Comparison of ENCODE assay signal across 29 mouse cellular contexts in genomic region chr14:25720962-25721707, GRCm38 (mm10). TPM values are rescaled to one million over a fixed set of nuclear protein-coding genes. Genes with fewer than 3 reads are reported as not detected.
A peak's percentile ranks its signal among the peaks of the same experiment; 100 is the strongest.
DNase-seq lines count a peak whose midpoint lies in the region; ATAC-seq and TF ChIP-seq lines count a peak whose summit lies in the region.
"Had no signal": no experiment of that assay in that cellular context is flagged by ENCODE, and none has a peak within 500 bp of the region (broad histone marks: within the 10 kb centered on the region; RNA-seq: fewer than 3 reads in every experiment).

No protein-coding gene starts in this region.

- ATAC-seq in intestine, postnatal 0 days: no peak
- ATAC-seq in intestine, embryonic 16.5 days: no peak
- ATAC-seq: forebrain, postnatal 0 days; midbrain, embryonic 16.5 days had no signal

- no peak overlapping the region for H3K4me3 ChIP-seq in intestine, postnatal 0 days (ENCODE audit: low read depth, low read length)
- H3K4me3 ChIP-seq in intestine, embryonic 16.5 days (ENCODE audit: low read length): no peak overlapping the region
- H3K4me3 ChIP-seq: embryonic facial prominence, embryonic 12.5 days; hindbrain, embryonic 13.5 days; layer of hippocampus, adult 2 months; limb, embryonic 12.5 days; lung, embryonic 15.5 days; midbrain, embryonic 10.5 days; neural tube, embryonic 15.5 days had no signal

- TF ChIP-seq CTCF in intestine, postnatal 0 days (IDR thresholded peaks at IDR 0.05; ENCODE audit: low read depth): peak; percentile 15; the same call in 1 of the 2 replicates

- no peak overlapping the region for H3K9ac ChIP-seq in intestine, postnatal 0 days (ENCODE audit: low read depth, low read length)
- no peak overlapping the region for H3K9ac ChIP-seq in intestine, embryonic 16.5 days (ENCODE audit: low read depth, low read length)
- H3K9ac ChIP-seq: embryonic facial prominence, embryonic 12.5 days; forebrain, postnatal 0 days; hindbrain, embryonic 13.5 days; limb, embryonic 12.5 days; liver, embryonic 14.5 days; lung, embryonic 15.5 days; neural tube, embryonic 15.5 days had no signal

- peaks cover 10% of the 10 kb centered on the region for H3K4me1 ChIP-seq in intestine, postnatal 0 days (replicated peaks; ENCODE audit: control insufficient read depth, insufficient read depth, low read length)
- H3K4me1 ChIP-seq in intestine, embryonic 16.5 days (ENCODE audit: control insufficient read depth, insufficient read depth, low read length): peaks cover 45% of the 10 kb centered on the region

- no peak overlapping the region for H3K27ac ChIP-seq in intestine, postnatal 0 days (ENCODE audit: low read depth, low read length)
- H3K27ac ChIP-seq in intestine, embryonic 16.5 days (ENCODE audit: low read length): no peak overlapping the region
- H3K27ac ChIP-seq: embryonic facial prominence, embryonic 12.5 days; hindbrain, embryonic 13.5 days; layer of hippocampus, adult 2 months; limb, embryonic 12.5 days; liver, embryonic 14.5 days; lung, embryonic 15.5 days; macrophage; midbrain, embryonic 10.5 days; neural tube, embryonic 15.5 days; stomach, postnatal 0 days had no signal

- H3K36me3 ChIP-seq in intestine, postnatal 0 days (ENCODE audit: control insufficient read depth, insufficient read depth): no peaks in the 10 kb centered on the region
- H3K36me3 ChIP-seq in intestine, embryonic 16.5 days (ENCODE audit: control insufficient read depth, insufficient read depth, low read length): peaks cover 3% of the 10 kb centered on the region; the same call in 1 of the 2 replicates
- H3K36me3 ChIP-seq: hindbrain, embryonic 13.5 days; lung, embryonic 15.5 days; midbrain, embryonic 10.5 days; neural tube, embryonic 15.5 days had no signal

- DNase-seq in A20 (ENCODE audit: low read depth, low spot score): peak; percentile 48
- peak; percentile 13 for DNase-seq in induced T-regulatory cell, adult 2 months (ENCODE audit: low read depth)
- peak; percentile 69 for DNase-seq in thymus, postnatal 0 days (ENCODE audit: low spot score)
- DNase-seq in ovary, postnatal 14 days (ENCODE audit: low spot score): no peak
- DNase-seq in ovary, postnatal 36 days (ENCODE audit: low spot score): no peak
- DNase-seq in gastrocnemius, postnatal 25 days: no peak
- DNase-seq: adrenal gland, adult 8-10 months; cerebellum, adult 11-12 months; cerebellum, postnatal 10 days; forebrain, postnatal 0 days; gastrocnemius, postnatal 36 days; heart, postnatal 36 days; kidney, adult 9 months; kidney, postnatal 14 days; layer of hippocampus, postnatal 36 days; right cerebral cortex, postnatal 25 days had no signal

- WGBS in intestine, postnatal 0 days: 73% methylated on average over 5 of the region's 5 CpGs
- WGBS in intestine, embryonic 16.5 days: 76% methylated on average over 5 of the region's 5 CpGs

- H3K4me2 ChIP-seq in intestine, postnatal 0 days (replicated peaks; ENCODE audit: low read depth): no peak overlapping the region
- H3K4me2 ChIP-seq in intestine, embryonic 16.5 days (ENCODE audit: low read depth, low read length): no peak overlapping the region
- H3K4me2 ChIP-seq: embryonic facial prominence, embryonic 12.5 days; hindbrain, embryonic 13.5 days; limb, embryonic 12.5 days; lung, embryonic 15.5 days; neural tube, embryonic 15.5 days had no signal

- H3K9me3 ChIP-seq in intestine, postnatal 0 days (ENCODE audit: control insufficient read depth): no peaks in the 10 kb centered on the region
- H3K9me3 ChIP-seq in intestine, embryonic 16.5 days (ENCODE audit: control insufficient read depth, low read length): no peaks in the 10 kb centered on the region
- H3K9me3 ChIP-seq: embryonic facial prominence, embryonic 12.5 days; hindbrain, embryonic 13.5 days; limb, embryonic 12.5 days; lung, embryonic 15.5 days; midbrain, embryonic 10.5 days; neural tube, embryonic 15.5 days had no signal

- H3K27me3 ChIP-seq in intestine, postnatal 0 days (replicated peaks; ENCODE audit: control insufficient read depth, insufficient read depth, low read length): no peaks in the 10 kb centered on the region
- no peaks in the 10 kb centered on the region for H3K27me3 ChIP-seq in intestine, embryonic 16.5 days (replicated peaks; ENCODE audit: control insufficient read depth, insufficient read depth, low read length)
- H3K27me3 ChIP-seq: embryonic facial prominence, embryonic 12.5 days; hindbrain, embryonic 13.5 days; limb, embryonic 12.5 days; lung, embryonic 15.5 days; neural tube, embryonic 15.5 days had no signal

RNA-seq across cellular contexts. Expression of gene Ppif, which starts 27.2 kb away (rescaled TPM):
- polyA plus RNA-seq in intestine, postnatal 0 days (2015; fragmentation: Nextera tagmentation; extraction: Ambion mirVana): 73.8 and 80.0 TPM in 2 replicates
- 125 and 134 TPM in 2 replicates for polyA plus RNA-seq in intestine, embryonic 16.5 days (2015; fragmentation: Nextera tagmentation; extraction: Ambion mirVana)
- 30.4 and 37.2 TPM in 2 replicates for polyA plus RNA-seq in thymus, postnatal 0 days (2015; fragmentation: Nextera tagmentation; extraction: Ambion mirVana)
- total RNA-seq in gastrocnemius, postnatal 25 days (2021): 10 to 100 TPM; 39.9 to 51.1 TPM

RNA-seq across cellular contexts. Expression of gene Zcchc24, which starts 47.7 kb away (rescaled TPM):
- 10.3 and 12.1 TPM in 2 replicates for polyA plus RNA-seq in intestine, postnatal 0 days (2015; fragmentation: Nextera tagmentation; extraction: Ambion mirVana)
- 9.1 and 10.0 TPM in 2 replicates for polyA plus RNA-seq in intestine, embryonic 16.5 days (2015; fragmentation: Nextera tagmentation; extraction: Ambion mirVana)
- polyA plus RNA-seq in thymus, postnatal 0 days (2015; fragmentation: Nextera tagmentation; extraction: Ambion mirVana): 7.6 and 9.0 TPM in 2 replicates
- total RNA-seq in gastrocnemius, postnatal 25 days (2021): 10 to 100 TPM; 41.5 to 45.0 TPM

Comparison
In these comparisons a context has a peak if more than half of its experiments do, and no peak if none do; other contexts are left out.
1. DNase-seq: peak in A20 (single experiment), induced T-regulatory cell, adult 2 months (single experiment) and thymus, postnatal 0 days (single experiment); none in ovary, postnatal 14 days (single experiment), ovary, postnatal 36 days (single experiment) and gastrocnemius, postnatal 25 days (single experiment).